Mouse (Mus musculus) liver, embryonic 15.5 days (tissue): ENCODE measurements around the gene Usp36. TPM values are rescaled to one million over a fixed set of nuclear protein-coding genes. Genes with fewer than 3 reads are reported as not detected.

Source experiments
- ATAC-seq: fragments of 200-750 bp; cut with Nextera tagmentation; 2 replicates; pipeline ENCODE4 v1.8.0; 2017; ENCODE audit warnings: moderate number of reproducible peaks, mild to moderate bottlenecking, moderate library complexity; ENCODE audit not compliant: insufficient read depth
- H3K27ac ChIP-seq: fragments of 300-500 bp; sonication (generic); replicated peaks from 2 replicates; pipeline ENCODE4 v1.5.1; 2015; ENCODE audit warnings: mild to moderate bottlenecking, inconsistent platforms
- H3K27me3 ChIP-seq: fragments of 300-500 bp; sonication (generic); 2 replicates; pipeline ENCODE4 v1.6.1; 2015; ENCODE audit warnings: mild to moderate bottlenecking, inconsistent platforms
- H3K36me3 ChIP-seq: fragments of 300-500 bp; sonication (generic); replicated peaks from 2 replicates; pipeline ENCODE4 v1.6.1; 2015; ENCODE audit warnings: moderate library complexity, mild to moderate bottlenecking, inconsistent platforms
- H3K4me1 ChIP-seq: fragments of 300-500 bp; sonication (generic); replicated peaks from 2 replicates; pipeline ENCODE4 v1.6.1; 2015; ENCODE audit warnings: inconsistent platforms
- H3K4me2 ChIP-seq: fragments of 300-500 bp; sonication (generic); 2 replicates; pipeline ENCODE4 v1.6.1; 2015; ENCODE audit warnings: moderate library complexity, mild to moderate bottlenecking, inconsistent platforms
- H3K4me3 ChIP-seq: fragments of 300-500 bp; sonication (generic); replicated peaks from 2 replicates; pipeline ENCODE4 v1.5.1; 2015; ENCODE audit warnings: mild to moderate bottlenecking, inconsistent platforms
- H3K9ac ChIP-seq: fragments of 300-500 bp; sonication (generic); 2 replicates; pipeline ENCODE4 v1.6.1; 2015; ENCODE audit warnings: moderate library complexity, mild to moderate bottlenecking, inconsistent platforms
- H3K9me3 ChIP-seq: fragments of 300-500 bp; sonication (generic); replicated peaks from 2 replicates; pipeline ENCODE4 v1.6.1; 2016; ENCODE audit warnings: inconsistent platforms
- WGBS: fragments of 180-500 bp; shearing (Covaris S2); methylation state at CpG from one replicate; pipeline ENCODE4 v1.1.7; 2015; ENCODE audit warnings: mixed read lengths; ENCODE audit not compliant: insufficient replicate concordance; 5-methylcytosine and 5-hydroxymethylcytosine counted together
- polyA plus RNA-seq: library from polyadenylated mRNA; unstranded; fragments of >200 nt; fragmentation: Nextera tagmentation; extraction: Ambion mirVana; gene quantifications from 2 replicates; pipeline ENCODE4 v1.2.1, GENCODE M21; 2015

The Usp36 gene
- polyA plus RNA-seq, 1 experiment from 2014 or later = 5.9 TPM

DNA sequence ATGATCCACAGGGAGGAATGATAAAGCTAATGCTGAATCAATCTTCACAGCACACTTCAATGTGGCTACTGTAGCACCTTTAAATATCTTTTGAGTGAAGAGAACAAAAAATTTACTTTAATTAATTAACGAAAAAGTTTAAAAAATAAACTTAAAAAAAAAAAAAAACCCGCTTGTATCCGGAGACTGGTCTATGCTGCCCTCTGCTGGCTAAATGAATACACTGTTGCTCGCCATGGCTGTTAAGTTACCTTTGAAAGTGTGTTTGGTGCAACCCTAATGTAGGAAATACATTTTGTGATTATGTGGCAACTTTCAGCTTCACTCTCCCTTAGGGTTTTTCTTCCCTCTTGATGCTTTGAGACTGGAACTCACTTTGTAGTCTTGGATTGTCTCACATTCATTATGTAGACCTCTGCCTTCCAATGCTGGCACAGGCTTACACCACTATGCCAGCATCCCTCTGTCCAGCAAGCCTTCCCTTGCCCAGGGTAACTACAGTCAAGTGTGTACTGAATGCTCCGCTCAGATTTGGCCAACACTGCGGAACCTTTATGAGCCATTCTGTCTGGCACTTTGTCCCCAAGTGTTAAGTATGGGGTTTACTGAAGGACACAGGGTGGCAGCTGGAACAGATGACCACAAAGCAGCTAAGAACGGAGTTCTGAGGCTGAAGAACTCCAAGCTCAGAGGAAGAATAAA, 69.3 kb downstream of the Usp36 start:
- 19% methylated on average over 7 of the region's 7 CpGs for WGBS

DNA sequence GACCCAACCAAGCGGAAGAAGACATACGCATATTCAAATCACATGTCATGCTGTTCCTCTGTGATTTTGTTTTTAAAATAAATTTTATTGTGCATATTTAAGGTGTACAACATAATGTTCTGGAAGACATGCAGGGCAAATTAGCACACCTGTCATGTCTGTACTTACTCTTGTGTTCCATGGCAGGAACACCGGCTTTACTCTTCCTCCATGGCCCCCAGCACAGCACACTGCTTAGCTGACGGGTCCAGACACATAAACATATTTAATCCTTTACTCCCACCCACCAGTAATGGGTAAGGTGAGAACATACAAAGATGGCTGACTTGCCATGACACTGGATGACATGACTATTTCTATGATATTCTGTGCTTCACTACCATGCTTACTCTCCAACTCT, 71.0 kb downstream of the Usp36 start:
- no peaks in the 10 kb centered on the region for H3K36me3 ChIP-seq
- peaks cover 7% of the 10 kb centered on the region; the same call in 1 of the 2 replicates for H3K4me1 ChIP-seq
- WGBS = 86% methylated on average over 4 of the region's 4 CpGs
- H3K27ac ChIP-seq = no peak overlapping the region
- no peak for ATAC-seq
- H3K4me3 ChIP-seq = no peak overlapping the region
- H3K9ac ChIP-seq = no peak overlapping the region
- H3K9me3 ChIP-seq = no peaks in the 10 kb centered on the region
- no peak overlapping the region for H3K4me2 ChIP-seq
- H3K27me3 ChIP-seq = no peaks in the 10 kb centered on the region

More for the DNA sequence above, 69.3 kb downstream of the Usp36 start:
- Histone ChIP-seq H3K9me3 (no peaks in the 10 kb centered on the region), H3K4me1 (peaks cover 7% of the 10 kb centered on the region; the same call in 1 of the 2 replicates), H3K9ac (no peak overlapping the region), H3K27ac (no peak overlapping the region), H3K4me2 (no peak overlapping the region), H3K4me3 (no peak overlapping the region), H3K27me3 (no peaks in the 10 kb centered on the region), H3K36me3 (no peaks in the 10 kb centered on the region)
- no peak for ATAC-seq

DNA sequence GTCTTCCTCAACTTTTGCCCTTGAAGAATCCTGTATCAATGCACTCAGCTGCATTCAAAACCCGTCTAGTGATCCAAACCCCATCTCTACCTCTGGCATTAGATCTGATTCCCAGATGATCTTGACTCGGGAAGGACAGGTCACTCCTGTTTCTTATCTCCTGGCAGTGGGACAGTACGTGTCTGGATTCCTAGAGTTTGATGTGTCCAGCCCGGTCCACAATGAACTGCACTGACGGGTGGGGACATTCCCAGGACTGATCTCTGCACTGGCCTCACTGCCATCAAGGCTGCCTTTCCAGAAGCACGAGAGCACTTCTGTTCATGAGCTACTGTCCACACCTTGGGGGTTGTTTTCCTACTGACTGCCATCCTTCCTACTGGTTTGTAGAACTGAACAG, 73.6 kb downstream of the Usp36 start:
- H3K27ac ChIP-seq = no peak overlapping the region
- no peaks in the 10 kb centered on the region for H3K27me3 ChIP-seq

DNA sequence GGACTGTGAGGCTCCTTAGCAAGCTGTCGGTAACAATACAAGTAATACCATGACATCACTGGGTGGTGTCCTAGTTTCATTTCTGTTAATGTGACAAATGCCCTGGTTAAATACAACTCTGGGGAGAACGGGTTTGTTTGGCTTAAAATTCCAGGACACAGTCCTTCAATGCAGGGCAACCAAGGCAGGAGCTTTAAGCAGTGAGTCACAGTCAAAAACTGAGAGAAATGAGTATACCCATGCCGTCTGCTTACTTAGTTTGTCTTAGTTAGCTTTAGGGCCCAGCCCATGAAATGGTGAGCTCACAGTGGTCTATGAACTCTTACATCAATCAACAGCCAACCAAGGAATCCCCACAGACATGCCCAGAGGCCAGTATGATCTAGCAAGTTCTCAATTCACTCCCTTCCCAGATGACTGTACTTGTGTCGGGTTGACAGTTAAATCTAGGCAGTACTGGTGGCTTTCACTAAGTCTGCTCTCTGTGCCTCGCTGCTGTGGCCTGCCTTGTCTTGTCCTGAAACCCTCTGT, 74.1 kb downstream of the Usp36 start:
- Histone ChIP-seq H3K4me3 (no peak overlapping the region), H3K9ac (no peak overlapping the region), H3K9me3 (no peaks in the 10 kb centered on the region), H3K36me3 (no peaks in the 10 kb centered on the region), H3K4me1 (peaks cover 26% of the 10 kb centered on the region), H3K27me3 (no peaks in the 10 kb centered on the region), H3K4me2 (no peak overlapping the region), H3K27ac (no peak overlapping the region)
- WGBS = 47% methylated on average over 5 of the region's 5 CpGs
- no peak for ATAC-seq

More for the DNA sequence above, 73.6 kb downstream of the Usp36 start:
- Histone ChIP-seq H3K9me3 (no peaks in the 10 kb centered on the region), H3K36me3 (no peaks in the 10 kb centered on the region), H3K4me1 (peaks cover 22% of the 10 kb centered on the region), H3K9ac (no peak overlapping the region), H3K4me2 (no peak overlapping the region), H3K4me3 (no peak overlapping the region)
- no peak for ATAC-seq
- 58% methylated on average over 6 of the region's 6 CpGs for whole genome bisulfite sequencing

DNA sequence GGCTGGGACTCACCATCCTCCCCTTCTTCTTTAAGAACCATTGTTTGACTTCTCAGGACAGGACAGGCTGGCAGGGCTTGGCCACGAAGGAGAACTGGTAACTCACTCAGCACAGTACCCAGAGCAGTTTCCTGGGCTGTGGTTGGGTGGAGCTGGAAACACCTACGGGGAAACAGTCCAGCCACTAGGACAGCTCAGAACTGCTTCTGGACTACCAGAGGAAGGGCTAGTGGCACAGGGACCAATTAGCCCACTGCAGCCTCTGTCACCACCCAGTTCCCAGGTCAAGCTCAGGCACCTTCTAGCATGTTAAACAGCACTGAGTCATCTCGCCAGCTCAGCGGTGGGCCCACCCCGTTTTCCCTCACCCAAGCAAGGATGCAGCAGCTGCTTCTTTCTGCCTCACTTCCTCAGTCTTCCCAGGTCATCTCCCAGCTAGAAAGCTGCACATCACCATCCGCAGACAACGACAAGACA, 77.4 kb downstream of the Usp36 start:
- Histone ChIP-seq H3K4me1 (peaks cover 55% of the 10 kb centered on the region), H3K27me3 (no peaks in the 10 kb centered on the region), H3K4me2 (peak overlapping the region; percentile 25; the same call in 1 of the 2 replicates), H3K36me3 (no peaks in the 10 kb centered on the region), H3K9ac (no peak overlapping the region), H3K27ac (peak overlapping the region; percentile 65), H3K4me3 (no peak overlapping the region), H3K9me3 (no peaks in the 10 kb centered on the region)
- no peak for ATAC-seq
- 32% methylated on average over 7 of the region's 7 CpGs for WGBS

DNA sequence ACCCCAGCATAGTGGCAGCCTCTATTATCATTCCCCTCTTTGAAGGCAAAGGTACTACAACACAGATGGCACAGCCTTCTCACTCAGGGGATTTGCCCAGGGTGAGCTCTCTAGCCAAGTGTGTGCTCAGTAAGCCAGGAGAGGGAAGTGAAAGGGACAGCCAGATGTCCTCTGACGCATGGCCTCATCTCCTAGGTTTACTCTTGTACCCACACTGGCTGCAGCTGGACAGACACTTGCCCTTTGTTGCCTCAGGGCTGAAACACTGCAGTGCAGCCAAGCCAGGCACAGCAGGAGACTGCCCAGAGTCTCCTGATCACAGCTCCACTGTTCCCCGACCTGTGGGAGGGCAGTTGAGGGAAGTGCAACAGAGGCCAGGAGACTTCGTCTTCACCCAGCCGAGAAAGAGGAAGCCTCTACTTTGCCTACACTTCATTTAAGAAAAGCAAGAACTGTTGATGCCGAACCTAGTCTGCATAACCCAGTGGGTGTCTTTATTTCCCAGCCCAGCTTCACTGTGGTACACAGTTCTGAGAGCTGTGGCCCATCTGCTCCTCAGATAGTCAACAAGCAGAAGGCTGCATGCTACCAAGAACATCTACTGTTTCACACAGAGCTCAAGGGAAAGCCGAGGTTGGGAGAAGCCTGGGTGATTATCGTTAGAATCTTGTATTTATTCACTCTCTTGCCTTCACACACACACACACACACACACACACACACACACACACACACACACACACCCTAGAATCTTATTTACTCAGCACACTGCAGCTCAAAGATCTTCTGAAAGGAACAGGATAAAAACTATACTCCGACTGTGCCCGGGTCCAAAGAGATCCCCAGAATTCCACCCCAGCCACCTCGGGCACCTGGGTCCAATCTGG, 78.1 kb downstream of the Usp36 start:
- Histone ChIP-seq H3K4me3 (no peak overlapping the region), H3K27me3 (no peaks in the 10 kb centered on the region), H3K4me2 (peak overlapping the region; percentile 25), H3K4me1 (peaks cover 60% of the 10 kb centered on the region), H3K27ac (peak overlapping the region; percentile 65), H3K9ac (no peak overlapping the region), H3K9me3 (no peaks in the 10 kb centered on the region), H3K36me3 (no peaks in the 10 kb centered on the region)
- WGBS = 25% methylated on average over 10 of the region's 10 CpGs
- peak; percentile 45; the same call in 1 of the 2 replicates for ATAC-seq

DNA sequence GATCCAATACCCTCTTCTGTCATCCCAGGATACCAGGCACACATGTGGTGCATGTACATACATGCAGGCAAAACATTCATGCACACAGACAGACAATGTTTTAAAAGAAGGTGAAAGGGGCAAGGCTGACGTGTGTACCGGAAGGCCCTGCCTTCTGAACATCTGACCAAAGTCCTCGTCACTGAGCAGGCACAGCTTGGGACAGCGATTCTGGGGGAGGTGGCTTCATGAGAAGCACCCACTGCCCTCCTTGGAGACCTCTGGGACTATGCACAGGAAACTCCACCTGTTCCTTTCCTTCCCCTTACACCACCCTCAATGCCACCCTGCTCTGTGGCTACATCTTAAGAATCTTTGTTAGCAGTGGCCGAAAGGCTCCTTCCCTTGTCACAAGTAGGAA, 79.1 kb downstream of the Usp36 start:
- WGBS = 52% methylated on average over 5 of the region's 5 CpGs
- Histone ChIP-seq H3K9ac (no peak overlapping the region), H3K4me2 (0 out of 2 replicates have a peak overlapping the region, but pooled peaks have one; percentile 23), H3K4me3 (no peak overlapping the region), H3K36me3 (no peaks in the 10 kb centered on the region), H3K4me1 (peaks cover 54% of the 10 kb centered on the region), H3K9me3 (no peaks in the 10 kb centered on the region), H3K27ac (peak overlapping the region; percentile 65), H3K27me3 (no peaks in the 10 kb centered on the region)
- ATAC-seq = no peak

DNA sequence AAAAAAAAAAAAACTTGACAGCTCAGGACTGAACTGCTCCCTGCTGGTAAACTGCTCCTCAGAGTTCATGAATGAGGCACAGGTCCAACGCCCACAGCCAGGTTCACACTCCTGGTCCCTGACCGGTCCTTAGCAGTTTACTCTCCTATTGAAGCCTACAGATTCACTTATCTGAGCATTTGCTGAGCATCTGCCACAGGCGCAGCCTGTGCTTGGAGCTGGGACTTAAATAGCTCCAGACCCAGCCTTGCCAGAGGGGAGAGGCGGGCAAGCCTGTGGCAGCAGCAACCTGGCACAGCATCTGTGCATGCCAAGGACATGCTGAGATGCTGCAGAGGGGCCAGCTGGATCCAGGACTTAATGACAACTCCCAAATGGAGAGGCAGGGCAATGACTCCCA, 79.9 kb downstream of the Usp36 start:
- Histone ChIP-seq H3K27ac (no peak overlapping the region), H3K27me3 (no peaks in the 10 kb centered on the region), H3K4me1 (peaks cover 53% of the 10 kb centered on the region), H3K9me3 (no peaks in the 10 kb centered on the region), H3K4me3 (no peak overlapping the region), H3K9ac (no peak overlapping the region), H3K4me2 (no peak overlapping the region), H3K36me3 (no peaks in the 10 kb centered on the region)
- no peak for ATAC-seq
- WGBS = 66% methylated on average over 4 of the region's 4 CpGs

Other genes with a start within 250 kb of the Usp36 start
- 0.10 and 0.21 TPM in 2 replicates for gene Dnah17, start 159.6 kb downstream of the Usp36 start, polyA plus RNA-seq
- gene Cyth1, start 41.7 kb downstream of the Usp36 start, polyA plus RNA-seq = 3.9 and 4.7 TPM in 2 replicates
- gene Cep295nl, start 52.3 kb upstream of the Usp36 start, polyA plus RNA-seq = not detected in 2 replicates
- gene Timp2, start 65.5 kb upstream of the Usp36 start, polyA plus RNA-seq = 5.8 and 5.9 TPM in 2 replicates
- 42.7 and 43.9 TPM in 2 replicates for gene Lgals3bp, start 111.8 kb upstream of the Usp36 start, polyA plus RNA-seq
- gene Cant1, start 128.8 kb upstream of the Usp36 start, polyA plus RNA-seq = 9.9 and 10.8 TPM in 2 replicates
- 1.9 and 2.0 TPM in 2 replicates for gene C1qtnf1, start 138.0 kb upstream of the Usp36 start, polyA plus RNA-seq
- 6.0 and 7.8 TPM in 2 replicates for gene Engase, start 186.6 kb upstream of the Usp36 start, polyA plus RNA-seq